Mouse (Mus musculus) megakaryocyte progenitor cell, adult 5-6 weeks (primary cell): ENCODE results near the gene Cbs. TPM values are rescaled to one million over a fixed set of nuclear protein-coding genes. Genes with fewer than 3 reads are reported as not detected.
A peak's percentile ranks its signal among the peaks of the same experiment; 100 is the strongest.
"Not testable (repeated sequence)": the region's sequence is repeated elsewhere in the genome, so short reads cannot be mapped to it uniquely, and the experiment has no call there.

ENCODE experiments used
- ATAC-seq: replicated peaks from 2 replicates; pipeline ENCODE4 v1.8.0; 2016; ENCODE audit warnings: mild to moderate bottlenecking, moderate TSS enrichment, inconsistent platforms; ENCODE audit not compliant: poor library complexity
- total RNA-seq, 2 experiments: library from RNA; stranded (forward) in 1 of 2; stranded (reverse) in 1 of 2; fragments of 157-497, 149-512 nt in 1 of 2; fragments of 200-1000 nt in 1 of 2; gene quantifications; 2 replicates each; pipeline versions ENCODE4 v1.2.3 to v1.2.4; 2015 to 2017

Gene Cbs
- total RNA-seq, 2 experiments from 2014 or later, result not detected

DNA sequence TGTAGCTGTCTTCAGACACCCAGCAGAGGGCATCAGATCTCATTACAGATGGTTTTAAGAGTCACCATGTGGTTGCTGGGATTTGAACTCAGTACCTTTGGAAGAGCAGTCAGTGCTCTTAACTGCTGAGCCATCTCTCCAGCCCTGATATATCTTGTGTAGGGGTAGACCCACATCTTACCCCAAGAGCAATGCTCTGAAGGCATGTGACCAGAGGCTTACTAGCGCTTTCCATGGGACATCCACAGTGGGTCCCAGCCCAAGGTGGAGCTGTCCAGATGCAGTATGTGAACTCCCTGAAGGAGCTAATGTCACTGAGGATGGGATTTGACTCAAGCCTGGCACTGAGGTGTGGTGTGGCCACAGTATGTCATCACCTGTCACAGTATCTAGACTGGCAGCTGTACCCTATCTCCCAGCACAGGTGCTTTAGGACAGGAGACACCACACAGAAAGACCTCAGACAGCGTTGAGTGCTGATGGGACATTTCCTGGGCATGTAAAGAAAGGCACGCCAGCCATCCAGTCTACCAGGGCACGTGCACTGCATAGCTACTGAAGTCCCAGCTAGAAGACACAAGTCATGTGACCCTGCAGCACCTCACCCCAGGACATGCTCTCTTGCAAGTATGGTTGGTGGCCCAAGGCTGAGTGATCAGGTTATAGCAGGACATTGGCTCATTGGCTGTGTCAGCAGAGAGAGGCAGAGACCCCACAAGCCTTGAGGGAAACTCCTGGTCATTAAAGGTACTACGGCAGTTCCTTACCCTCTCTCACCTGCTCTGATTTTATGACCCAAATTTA, 9.4 kb upstream of the Cbs start:
- peak; percentile 44 for ATAC-seq

DNA sequence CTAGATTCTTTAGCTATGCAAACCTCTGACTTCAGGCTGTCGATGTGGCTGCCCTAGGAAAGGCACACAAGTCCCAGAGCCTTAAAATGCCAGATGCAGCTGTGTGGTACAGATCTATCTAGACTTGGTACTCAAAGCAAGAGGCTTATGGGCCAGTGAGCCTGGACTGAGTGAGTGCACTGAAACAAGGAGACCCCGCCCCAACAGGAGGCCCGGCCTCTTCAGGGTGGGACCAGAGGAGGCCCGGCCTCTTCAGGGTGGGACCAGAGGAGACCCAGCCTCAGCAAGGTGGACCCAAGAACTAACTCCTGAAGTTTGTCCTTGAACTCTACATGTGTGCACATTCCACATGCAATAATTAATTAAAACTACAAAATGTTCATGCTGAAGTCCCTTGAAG, 5.9 kb upstream of the Cbs start:
- no peak for ATAC-seq

DNA sequence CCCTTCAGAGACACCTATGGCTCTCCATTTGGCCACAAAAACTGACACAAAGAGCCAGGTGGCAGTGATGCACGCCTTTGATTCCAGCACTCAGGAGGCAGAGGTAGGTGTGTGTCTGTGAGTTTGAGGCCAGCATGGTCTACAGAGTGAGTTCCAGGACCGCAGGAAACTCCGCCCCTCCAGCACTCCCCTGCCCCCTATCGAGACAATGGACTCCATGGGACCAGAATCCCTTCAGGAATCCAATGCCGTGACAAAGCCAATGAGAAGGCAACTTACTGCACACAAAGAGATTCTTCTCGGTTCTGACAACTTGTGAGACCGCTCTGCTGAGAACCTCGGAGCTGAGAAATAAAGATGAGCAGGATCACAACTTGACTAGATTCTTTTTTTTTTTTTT, 5.3 kb upstream of the Cbs start:
- ATAC-seq, result no peak

DNA sequence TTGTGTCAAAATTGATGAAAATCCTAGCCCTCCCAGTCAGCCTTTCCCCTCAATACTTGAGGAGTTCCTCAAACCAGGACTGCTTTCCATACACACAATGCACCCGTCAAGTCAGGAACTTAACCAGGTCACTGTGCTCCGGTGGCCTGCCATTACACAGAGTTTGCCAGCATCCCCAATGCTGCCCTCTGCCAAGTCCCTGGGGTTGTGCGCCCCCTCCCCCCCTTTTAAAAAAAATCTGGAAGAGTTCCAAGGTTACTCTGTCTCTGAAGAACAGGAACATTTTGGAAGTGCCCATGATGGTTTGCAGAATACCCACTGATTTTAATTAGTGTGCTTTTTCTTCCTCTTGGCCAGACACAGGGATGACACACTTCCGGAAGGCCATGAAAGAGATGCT, 2.6 kb upstream of the Cbs start:
- no peak for ATAC-seq

DNA sequence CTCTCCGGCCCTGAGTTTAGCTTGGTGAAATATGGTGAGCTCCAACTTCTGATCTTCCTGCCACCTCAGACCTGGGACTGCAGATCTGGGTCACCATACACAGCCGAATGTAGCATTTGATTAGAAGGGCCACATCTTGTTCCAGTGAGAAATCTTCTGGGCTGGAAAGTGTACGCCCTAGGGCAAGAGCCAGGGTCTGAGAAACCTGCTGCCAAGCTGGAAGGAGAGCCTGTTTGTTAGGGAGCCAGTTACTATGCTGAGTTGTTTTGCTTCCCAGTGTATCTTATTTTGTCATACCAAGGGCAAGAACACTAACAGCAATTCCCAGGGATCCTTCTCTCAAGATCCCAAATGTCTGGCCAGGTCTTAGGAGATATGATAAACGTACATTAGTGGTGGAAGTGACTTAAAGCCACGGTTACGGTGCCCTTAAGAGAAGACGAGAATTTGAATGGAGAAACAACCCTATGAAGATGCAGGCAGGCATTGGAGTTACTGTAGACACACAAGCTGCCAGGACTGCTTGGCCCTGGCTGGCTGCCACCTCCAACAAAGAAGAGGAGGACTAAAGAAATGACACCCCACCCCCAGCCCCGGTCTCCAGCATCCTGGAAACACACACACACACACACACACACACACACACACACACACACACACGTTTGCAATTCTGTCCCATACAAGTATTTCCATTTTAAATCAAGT, 980 bp upstream of the Cbs start:
- no peak for ATAC-seq

DNA sequence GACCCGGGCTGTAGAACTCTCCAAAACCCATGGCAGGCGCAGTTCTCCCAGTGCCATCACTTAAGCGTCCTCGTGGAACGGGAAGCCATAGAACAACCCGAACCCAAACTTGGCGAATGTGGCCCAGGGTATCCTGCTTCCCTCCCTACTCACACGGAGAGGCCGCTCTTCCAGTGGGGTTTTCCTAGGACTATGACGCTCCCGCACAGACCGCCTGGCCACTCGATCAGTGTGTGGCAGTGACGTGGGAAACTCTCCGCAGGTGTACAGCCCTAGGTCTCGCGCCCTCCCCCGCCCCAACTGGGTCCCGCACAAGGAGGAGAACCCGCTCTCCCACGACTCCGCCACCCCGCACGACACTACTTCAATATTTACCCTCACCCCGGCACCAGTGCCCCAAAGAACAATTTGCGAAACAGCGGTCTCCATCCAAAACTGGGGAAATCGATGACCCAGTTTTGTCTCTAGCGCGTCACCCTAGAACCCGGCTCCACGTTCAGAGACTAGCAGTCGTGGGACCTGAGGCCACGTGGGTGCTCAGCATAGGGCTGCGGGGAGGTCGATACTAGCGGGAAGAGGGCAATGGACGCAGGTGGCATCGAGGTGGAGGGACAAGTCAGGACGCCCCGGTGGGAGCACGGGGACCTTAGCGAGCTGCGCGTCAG, 629 bp downstream of the Cbs start:
- ATAC-seq, result 0 out of 2 replicates have a peak, but pooled peaks have one; percentile 4

DNA sequence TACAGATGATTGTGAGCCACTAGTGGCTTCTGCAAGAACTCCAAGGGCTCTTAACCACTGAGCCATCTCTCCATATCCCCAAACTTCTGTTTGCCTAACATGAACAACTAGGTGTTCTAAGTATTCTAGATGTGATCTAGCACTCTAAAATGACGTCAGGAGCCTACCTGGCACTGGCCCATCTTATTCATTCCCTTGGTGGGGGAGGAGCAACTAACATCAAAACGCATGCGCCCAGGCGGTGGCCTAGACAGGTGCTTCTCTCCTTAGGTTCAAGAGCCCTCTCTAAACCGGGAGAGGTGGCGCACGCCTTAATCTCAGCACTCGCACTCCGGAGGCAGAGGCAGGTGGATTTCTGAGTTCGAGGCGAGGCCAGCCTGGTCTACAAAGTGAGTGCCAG, 1.3 kb downstream of the Cbs start:
- no peak for ATAC-seq

DNA sequence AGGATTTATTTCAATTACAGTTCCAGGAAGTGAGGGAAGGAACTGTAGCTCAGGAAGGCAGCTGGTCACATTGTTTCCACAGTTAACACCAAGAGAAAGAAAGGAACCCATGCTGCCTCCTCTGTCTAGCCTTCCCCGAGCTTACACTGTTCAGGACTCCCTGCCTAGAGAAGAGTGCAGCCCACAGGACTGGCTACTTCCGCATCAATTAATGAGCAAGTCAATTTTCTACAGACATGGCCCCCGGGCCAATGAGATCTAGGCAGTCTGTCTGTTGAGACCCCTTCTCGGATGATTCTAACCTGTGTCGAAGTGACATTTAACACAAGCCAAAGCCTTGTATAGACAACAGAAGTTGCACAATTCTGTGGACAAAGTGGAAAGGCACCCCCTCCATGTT, 2.1 kb downstream of the Cbs start:
- no peak for ATAC-seq

DNA sequence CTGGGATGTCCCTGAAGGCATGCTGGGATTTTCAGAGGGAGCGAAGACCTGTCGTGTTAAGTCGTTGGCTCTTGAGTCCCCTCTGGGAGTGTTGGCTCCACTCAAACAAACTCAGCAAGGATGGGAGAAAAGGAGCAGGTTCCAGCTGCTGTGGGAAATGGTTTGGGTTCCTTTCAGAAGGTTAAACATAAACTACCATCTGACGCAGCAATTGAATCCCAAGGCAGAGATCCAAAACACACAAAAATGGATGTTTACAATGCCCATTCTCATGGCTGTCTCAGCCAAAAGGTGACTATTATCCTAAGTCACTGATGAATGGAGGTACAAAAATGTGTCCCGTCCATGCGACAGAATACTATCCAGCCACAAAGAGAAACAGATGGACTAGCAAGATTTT, 4.0 kb downstream of the Cbs start:
- ATAC-seq, result no peak

DNA sequence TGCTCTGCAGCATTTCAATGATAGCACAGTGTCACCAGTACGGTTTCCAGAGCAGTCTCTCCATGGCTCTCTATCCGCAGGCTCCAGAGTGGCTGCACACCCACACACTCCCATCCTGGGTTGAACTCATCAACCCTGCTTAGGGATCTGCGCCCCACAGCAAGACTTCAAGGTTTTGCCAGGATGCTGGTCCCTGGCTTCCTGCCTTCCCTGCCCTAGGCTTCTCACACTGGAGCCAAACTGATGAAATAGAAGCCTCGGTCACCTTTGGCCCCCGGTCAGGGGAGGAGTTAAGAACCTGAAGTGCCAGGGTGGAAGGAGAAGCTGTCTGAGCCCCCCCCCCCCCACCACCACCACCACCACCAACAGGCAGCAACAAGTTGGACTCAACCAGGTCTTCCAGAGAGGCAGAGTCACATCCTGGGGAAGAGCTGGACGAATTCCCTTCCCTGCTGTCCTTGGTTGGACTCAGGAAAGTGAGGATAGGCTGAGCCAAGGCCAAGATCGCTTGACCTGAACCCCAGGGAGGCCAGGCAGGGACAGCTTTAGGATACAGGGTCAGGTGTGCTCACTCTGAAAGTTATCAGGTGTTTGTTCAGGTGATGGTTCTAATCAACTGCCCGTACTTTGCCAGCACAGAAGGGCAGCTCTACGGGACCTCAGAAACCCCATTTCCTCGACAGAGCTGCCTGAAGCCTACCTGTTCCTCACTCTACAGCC, 5.8 kb downstream of the Cbs start:
- no peak for ATAC-seq

DNA sequence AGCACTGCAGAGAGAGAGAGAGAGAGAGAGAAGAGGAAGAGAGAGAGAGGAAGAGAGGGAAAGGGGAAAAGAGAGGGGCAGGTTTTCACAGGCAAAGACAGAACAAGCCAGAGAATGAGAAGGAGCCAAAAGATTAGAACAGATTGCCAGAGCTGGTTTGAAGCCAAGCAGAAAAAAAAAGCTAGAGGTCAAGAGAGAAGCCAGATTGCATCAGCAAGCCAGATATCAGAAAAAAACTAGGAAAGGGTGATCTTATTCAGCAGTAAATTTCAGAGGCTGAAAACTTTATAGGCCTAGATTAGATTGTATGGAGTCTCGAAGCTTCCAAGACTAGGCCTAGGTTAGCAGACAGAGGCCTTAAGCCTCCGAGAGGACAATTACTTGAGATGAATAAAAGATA, 9.1 kb downstream of the Cbs start:
- ATAC-seq, result no peak

DNA sequence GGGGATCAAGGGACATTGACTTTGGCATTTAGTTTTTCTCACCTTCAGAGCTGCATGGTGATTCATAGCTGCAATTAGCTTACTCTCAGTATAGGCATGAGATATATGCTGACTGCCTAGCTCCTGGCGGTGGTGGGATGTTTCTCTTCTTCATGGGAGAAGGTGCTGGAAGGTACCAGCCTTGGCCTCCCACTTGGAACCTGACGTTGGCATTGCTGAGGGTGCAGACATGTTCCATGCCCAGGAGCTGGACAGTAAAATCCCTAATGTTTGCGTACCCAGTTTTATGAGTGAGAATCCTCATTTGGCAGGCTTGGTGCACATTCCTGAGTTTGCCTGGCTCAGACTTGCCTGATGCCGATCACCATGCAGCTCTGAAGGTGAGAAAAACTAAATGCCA, 13.9 kb downstream of the Cbs start:
- ATAC-seq, result no peak

DNA sequence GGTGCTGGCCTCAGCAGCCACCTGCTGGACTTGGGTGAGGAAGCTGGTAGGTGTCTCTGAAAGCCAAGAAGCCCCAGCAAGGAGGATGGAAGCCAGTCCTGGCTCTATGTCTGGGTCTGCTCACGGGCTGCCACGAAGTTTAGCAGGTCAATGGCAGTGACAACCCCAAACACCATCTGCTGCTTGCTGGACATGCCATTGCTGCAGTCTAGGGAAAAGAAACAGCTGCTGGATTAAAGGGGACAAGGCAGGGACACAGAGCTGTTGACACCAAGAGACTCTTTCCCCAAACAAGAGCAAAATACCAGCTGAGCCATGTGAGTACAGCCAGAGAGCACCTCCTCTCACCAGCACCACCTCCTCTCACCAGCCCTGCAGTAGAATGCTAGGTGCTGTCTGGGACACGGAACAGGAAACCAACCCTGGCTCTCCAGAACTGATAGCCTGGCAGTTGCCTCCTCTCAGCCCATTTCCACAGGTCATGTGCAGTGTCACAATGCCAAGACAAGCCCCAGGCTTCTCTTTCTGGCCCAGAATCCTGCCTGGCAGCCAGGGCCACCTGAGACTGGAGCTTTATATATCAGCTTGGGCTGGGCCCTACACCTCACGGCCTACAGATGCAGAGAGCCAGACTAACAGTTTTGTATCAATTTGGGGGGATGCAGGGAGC, 23.8 kb downstream of the Cbs start:
- peak; percentile 29; the same call in 1 of the 2 replicates for ATAC-seq

DNA sequence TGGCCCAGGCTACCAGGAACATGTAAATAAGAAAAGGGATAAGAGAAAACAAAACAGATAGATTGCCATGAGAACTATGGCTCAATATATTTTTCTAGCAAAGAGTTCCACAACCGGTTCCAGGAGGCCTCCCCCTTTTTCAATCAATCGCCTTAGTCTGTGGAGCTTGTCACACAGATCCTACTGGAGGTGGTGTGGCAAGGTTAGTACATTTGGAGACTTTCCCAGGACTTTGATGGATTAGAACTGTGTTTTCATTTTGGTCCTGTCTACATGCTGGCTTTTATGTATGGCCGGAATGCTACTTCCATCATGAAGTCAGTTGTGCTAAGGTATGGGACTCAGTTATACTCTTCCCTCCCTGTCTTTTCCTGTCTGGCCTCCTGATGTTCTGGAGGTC, 27.1 kb downstream of the Cbs start:
- no peak for ATAC-seq

DNA sequence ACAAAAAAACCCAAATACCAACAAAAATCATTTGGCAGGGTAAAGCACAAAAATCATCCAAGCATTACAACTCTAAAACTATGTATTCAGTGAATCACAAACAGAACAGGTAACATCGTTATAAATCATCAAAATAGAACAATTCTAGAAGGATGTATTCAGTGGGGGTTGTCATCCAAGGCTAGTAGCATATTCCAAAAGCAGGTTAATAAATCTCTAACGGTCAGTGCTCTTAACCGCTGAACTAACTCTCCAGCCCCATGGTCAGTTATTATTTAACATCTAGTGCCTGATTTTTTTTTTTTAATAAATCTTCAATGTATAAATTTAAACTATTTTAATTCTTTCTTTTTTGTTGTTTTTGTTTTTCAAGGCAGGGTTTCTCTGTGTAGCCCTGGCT, 27.9 kb downstream of the Cbs start:
- ATAC-seq, result not testable (repeated sequence)

DNA sequence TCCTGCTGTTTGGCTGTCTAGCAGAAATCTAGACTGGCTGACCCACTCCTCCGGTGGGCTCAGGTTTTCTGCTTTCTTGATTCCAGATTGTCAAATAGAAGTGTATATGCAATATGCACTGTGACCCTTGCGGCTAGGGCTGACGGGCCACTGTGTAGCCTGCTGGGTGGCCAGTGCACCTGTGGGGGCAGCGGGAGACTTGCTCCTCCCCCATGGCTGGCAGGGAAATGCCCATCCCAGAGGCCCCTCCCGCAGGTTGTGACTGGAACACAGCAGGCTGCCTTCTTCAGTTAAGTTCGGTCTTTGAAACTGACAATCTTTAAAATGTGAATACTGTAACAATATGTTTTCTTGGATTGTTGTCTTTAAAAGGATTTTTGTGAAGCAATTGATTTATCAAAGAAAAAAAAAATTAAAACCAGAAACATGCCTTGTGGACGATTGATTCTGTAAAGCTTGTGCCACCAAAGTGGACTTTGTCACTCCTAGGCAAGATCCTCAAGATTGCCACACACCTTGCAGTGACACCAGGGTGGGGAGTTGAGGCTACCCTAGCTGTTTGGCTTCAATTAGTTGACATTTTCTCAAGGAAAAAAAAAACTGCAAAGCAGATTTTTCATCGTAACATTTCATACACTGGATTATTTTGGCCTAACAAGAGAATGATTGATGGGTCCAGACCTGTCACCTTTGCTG, 29.6 kb downstream of the Cbs start:
- no peak for ATAC-seq

DNA sequence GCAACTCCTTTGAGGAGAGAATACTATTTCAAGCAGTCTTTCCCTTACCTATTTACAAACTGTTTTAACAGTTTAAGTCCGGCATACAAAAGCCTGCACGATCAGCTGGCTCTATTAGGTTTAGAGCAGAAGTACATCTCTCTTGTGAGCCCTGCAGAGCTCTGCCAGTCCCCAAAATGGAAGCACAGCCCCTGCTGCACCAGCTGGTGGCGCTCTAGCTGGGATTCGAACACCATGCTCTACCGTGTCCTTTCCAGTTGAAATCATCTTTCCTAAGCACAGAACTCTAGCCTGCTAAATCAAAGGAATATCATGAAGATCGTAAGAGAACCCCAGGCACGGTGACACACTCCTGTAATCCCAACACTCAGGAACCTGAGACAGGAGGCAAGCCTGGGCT, 30.6 kb downstream of the Cbs start:
- no peak for ATAC-seq

DNA sequence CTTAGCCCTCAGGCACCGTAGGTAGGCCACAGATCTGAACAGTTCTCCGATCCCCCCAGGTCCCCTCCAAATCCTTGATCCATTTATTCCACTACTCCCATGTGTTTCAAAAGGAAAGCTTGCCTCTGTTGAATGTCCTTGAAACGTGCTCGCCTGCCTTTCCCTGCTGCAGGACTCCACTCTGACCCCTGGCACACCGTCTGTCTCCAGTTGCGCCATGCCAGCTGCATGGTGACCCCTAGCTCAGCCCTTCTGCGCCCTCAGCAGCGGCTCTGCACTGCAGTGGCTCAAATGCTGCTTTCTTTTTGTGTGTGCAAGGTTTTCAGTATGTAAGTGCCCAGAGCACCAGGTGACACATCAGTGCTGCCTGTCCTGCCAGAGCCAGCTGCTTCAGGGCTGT, 38.4 kb downstream of the Cbs start:
- ATAC-seq, result no peak

DNA sequence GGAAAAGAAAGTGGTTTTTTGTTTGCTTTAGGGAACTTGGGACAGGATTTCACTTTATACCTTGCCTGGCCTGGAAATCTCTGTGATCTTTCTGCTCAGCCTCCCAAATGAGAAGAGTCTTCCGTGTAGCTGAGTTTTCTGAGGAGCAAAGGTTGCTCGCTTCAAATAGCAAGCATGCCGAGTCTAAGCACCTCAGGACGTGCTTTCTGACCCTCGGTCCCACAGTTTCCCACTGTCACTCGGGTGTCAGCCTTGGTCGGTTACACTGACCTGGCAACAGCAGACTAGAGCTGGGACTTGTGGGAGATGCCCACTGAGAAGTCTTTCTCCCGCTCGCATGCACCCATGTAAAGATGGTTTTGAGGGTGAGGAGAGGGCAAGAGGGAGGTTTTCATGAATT, 39.1 kb downstream of the Cbs start:
- no peak for ATAC-seq

DNA sequence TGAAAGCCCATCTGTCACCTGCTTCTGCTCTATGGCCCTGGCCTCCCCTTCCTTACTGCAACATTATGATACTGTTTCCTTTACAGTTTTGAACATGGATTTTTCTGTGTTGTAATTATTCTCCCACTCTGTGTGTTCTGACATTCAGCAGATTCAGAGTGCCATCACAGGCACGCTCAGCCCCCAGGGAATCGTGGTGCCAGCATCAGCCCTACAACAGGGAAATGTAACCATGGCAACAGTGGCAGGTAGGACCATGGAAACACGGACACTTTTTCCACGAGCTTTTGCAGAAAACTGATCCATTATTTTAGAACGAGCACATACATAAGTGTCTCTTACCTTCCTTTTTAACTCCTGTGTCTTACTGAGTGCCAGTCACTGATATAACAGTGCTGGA, 42.0 kb downstream of the Cbs start:
- no peak for ATAC-seq
